Mouse (Mus musculus) ES-CJ7 (cell line): ENCODE measurements around the gene Dnttip1.

Experiments
- DNase-seq: peaks from one replicate; pipeline ENCODE4 v3.0.0; 2011; ENCODE audit warnings: low read depth, low spot score

Dnttip1 gene

DNA sequence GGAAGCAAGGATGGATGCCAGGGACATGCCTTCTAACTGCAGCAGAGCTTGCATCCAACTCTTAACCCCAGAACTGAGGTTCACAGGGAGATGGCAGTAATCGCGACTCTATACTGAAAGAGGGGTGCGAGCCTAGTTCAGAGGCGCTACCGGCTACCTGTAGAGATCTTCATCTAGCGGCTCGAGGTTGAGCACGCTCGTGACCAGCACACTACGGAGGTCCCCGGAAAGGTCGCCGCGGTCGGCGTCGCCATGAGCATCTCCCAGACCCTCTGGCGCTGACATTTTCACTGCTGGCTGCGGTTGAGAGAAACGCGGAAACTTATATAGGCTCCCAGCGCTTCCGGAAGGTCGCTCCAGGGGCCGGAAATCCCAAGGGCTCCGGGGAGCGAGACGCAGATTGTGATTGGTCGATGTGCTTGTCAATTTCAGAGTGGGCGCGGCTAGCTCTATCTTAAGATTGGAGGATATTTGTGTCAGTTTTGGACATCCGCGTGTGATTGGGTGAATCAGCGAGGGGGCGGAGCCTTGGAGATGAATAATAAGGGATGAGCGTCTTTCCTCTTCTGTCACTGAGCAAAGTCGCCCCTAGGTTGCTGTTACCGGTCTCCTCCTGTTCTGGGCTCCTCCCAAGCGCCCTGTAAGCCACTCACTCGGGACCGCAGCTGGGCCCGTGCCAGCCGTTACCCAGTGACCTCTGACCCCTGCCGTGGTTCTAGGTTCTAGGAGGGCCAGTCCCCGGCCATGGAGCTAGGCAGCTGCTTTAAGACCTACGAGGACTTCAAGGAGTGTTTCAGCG, 58.9 kb downstream of the Dnttip1 start, which contains the start of the genes Acot8 and Zswim3:
Gene Acot8 (minus strand): TSS at position 350 of the 799 bp plus-strand sequence.
Gene Zswim3 (plus strand): TSS at position 566 of the 799 bp plus-strand sequence.
- peak; percentile 100 for DNase-seq

GRCm38 (mm10) chr2:164805332-164805718, 59.5 kb downstream of the Dnttip1 start:
- no peak for DNase-seq

GRCm38 (mm10) chr2:164806614-164807013, 60.8 kb downstream of the Dnttip1 start:
- no peak for DNase-seq

GRCm38 (mm10) chr2:164813557-164813956, 67.8 kb downstream of the Dnttip1 start:
- no peak for DNase-seq

DNA sequence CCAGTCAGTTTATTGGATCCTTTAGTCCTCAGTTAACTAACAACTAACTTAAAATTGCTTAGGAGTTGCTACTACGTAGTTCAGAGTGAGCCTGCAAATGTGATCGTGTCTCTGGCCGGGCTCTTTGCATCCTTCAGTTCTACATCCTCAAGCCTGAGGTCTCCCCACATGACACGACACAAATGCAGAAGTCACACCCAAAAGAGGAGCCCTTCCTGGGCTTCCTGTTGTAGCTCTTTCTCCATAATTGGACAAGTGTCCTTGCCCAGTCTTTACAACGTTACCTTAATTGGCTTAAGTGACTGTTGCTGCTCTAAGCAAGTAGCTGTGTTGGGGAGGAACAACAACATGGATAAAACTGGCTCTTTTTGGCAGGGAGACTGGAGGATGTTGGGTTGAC, 69.6 kb downstream of the Dnttip1 start:
- no peak for DNase-seq

GRCm38 (mm10) chr2:164815821-164816220, 70.0 kb downstream of the Dnttip1 start:
- DNase-seq = no peak

DNA sequence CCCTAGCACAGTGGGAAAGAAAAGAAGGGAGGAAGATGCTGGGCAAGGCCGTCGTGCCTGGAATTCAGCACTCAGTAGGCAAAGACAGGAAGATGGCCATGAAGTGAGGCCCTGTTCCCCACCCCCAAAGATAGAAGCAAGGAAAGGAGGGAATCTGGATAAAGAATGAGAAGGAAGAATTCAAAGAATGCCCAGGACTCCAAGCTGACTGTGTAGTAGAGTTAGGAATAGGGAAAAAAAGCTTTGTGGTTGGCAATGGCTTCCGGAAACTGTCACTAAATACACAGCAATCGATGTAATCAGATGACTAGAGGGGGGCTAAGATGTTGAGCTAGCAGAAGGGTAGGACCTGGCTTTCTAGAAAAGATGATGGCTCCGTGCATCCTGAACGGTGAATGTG, 71.4 kb downstream of the Dnttip1 start:
- DNase-seq = no peak

DNA sequence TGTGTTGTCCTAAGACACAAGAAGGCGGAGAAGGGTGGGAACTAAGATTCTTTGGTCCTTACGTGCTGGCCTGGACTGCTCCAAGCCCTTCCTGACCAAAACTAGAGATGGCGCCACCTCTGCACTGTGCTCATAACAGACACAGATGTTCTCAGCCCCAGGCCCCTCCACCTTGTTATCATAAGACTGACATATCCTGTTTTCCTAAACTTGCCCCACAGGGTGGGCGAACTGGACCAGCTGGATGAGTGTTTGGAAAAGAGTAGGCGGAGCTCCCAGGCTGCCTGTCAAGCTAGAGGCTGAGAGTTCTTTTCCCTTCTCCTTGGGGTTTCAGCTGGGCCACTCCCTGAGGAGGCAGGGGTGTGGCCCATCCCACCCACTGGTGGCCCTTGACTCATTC, 71.9 kb downstream of the Dnttip1 start:
- DNase-seq = no peak
